Mouse (Mus musculus) C2C12 (cell line): ENCODE results near the gene Maml1.

Experiments used
- CTCF ChIP-seq: IDR thresholded peaks from one replicate; pipeline ENCODE4 v1.5.1; 2011; ENCODE audit not compliant: control insufficient read depth, insufficient read depth, insufficient read length
- MYOD1 ChIP-seq: IDR thresholded peaks from one replicate; pipeline ENCODE4 v1.6.1; 2011; ENCODE audit warnings: low read depth; ENCODE audit not compliant: control insufficient read depth, insufficient read length
- MYOG ChIP-seq: IDR thresholded peaks from one replicate; pipeline ENCODE4 v1.6.1; 2011; ENCODE audit not compliant: control insufficient read depth, insufficient read length; ENCODE audit errors: extremely low read depth

DNA sequence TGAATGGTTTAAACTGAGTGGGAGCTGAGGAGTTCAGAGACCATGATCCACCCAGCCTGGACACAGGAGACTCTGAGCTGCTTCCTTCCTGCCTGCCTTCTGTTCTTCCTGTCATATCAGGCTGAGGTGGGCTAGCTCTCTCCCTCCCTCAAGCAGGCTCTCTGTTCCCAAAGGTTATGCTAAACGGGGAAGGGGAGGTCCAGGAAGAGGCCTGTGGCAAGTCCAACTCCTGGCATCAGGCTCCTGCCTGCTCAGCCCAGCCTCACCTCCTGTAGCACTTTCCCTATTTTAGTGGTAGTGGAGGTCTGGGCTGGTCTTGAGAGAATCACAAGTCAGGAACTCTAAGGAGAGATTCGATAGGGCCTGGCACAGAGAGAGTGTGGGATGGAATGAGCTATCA, 65.7 kb downstream of the Maml1 start:
- TF ChIP-seq CTCF: no peak
- no peak for TF ChIP-seq MYOD1
- no peak for TF ChIP-seq MYOG
